Mouse (Mus musculus) heart, embryonic 14.5 days (tissue): ENCODE data around the gene Gnrhr. TPM values are rescaled to one million over a fixed set of nuclear protein-coding genes. Genes with fewer than 3 reads are reported as not detected.
A peak's percentile ranks its signal among the peaks of the same experiment; 100 is the strongest.

Source experiments
- ATAC-seq: fragments of 200-750 bp; cut with Nextera tagmentation; 2 replicates; pipeline ENCODE4 v1.8.0; 2017; ENCODE audit warnings: low read depth, moderate TSS enrichment; ENCODE audit not compliant: insufficient number of reproducible peaks, insufficient read depth, low FRiP score
- H3K27ac ChIP-seq, 2 experiments: fragments of 200-500 bp in 1 of 2; fragments of 300-500 bp in 1 of 2; sonication (generic) in 1 of 2; replicated peaks in 1 of 2; 2 replicates each; pipeline ENCODE4 v1.5.1; 2012 to 2014; ENCODE audit warnings: low read depth in 2 of 2, low read length in 2 of 2, control low read depth in 1 of 2, mild to moderate bottlenecking in 1 of 2, mixed read lengths in 1 of 2; ENCODE audit not compliant: control insufficient read depth in 1 of 2, insufficient read depth in 1 of 2
- H3K27me3 ChIP-seq: fragments of 300-500 bp; sonication (generic); 2 replicates; pipeline ENCODE4 v1.6.1; 2014; ENCODE audit warnings: mild to moderate bottlenecking, low read length, control low read depth; ENCODE audit not compliant: control insufficient read depth, insufficient read depth
- H3K36me3 ChIP-seq: fragments of 300-500 bp; sonication (generic); 2 replicates; pipeline ENCODE4 v1.6.1; 2014; ENCODE audit warnings: mild to moderate bottlenecking, control low read depth, low read length, mixed read lengths; ENCODE audit not compliant: control insufficient read depth, insufficient read depth
- H3K4me1 ChIP-seq, 2 experiments: fragments of 200-500 bp in 1 of 2; fragments of 300-500 bp in 1 of 2; sonication (generic) in 1 of 2; 2 replicates each; pipeline ENCODE4 v1.6.1; 2012 to 2014; ENCODE audit warnings: low read length in 2 of 2, control low read depth in 1 of 2, mixed read lengths in 1 of 2; ENCODE audit not compliant: control insufficient read depth in 2 of 2, insufficient read depth in 2 of 2
- H3K4me2 ChIP-seq: fragments of 300-500 bp; sonication (generic); 2 replicates; pipeline ENCODE4 v1.6.1; 2014; ENCODE audit warnings: mild to moderate bottlenecking, low read length
- H3K4me3 ChIP-seq, 2 experiments: fragments of 200-500 bp in 1 of 2; fragments of 300-500 bp in 1 of 2; sonication (generic) in 1 of 2; 2 replicates each; pipeline ENCODE4 v1.5.1; 2012 to 2014; ENCODE audit warnings: low read length in 2 of 2, mild to moderate bottlenecking in 2 of 2, control low read depth in 1 of 2, low read depth in 1 of 2, moderate library complexity in 1 of 2; ENCODE audit not compliant: control insufficient read depth in 1 of 2, insufficient read depth in 1 of 2
- H3K9ac ChIP-seq: fragments of 300-500 bp; sonication (generic); 2 replicates; pipeline ENCODE4 v1.6.1; 2014; ENCODE audit warnings: mild to moderate bottlenecking, low read length
- H3K9me3 ChIP-seq: fragments of 300-500 bp; sonication (generic); 2 replicates; pipeline ENCODE4 v1.6.1; 2016; ENCODE audit warnings: low read length, control low read depth; ENCODE audit not compliant: control insufficient read depth
- WGBS: fragments of 180-500 bp; shearing (Covaris S2); extraction: QIAGEN DNeasy Blood & Tissue Kit; methylation state at CpG from one replicate; pipeline ENCODE4 v1.1.7; 2014; 5-methylcytosine and 5-hydroxymethylcytosine counted together
- polyA plus RNA-seq: library from polyadenylated mRNA; unstranded; fragments of >200 nt; fragmentation: Nextera tagmentation; extraction: Ambion mirVana; gene quantifications from 2 replicates; pipeline ENCODE4 v1.2.1, GENCODE M21; 2014

Gnrhr gene
- polyA plus RNA-seq, 1 experiment from 2014 or later = not detected

DNA sequence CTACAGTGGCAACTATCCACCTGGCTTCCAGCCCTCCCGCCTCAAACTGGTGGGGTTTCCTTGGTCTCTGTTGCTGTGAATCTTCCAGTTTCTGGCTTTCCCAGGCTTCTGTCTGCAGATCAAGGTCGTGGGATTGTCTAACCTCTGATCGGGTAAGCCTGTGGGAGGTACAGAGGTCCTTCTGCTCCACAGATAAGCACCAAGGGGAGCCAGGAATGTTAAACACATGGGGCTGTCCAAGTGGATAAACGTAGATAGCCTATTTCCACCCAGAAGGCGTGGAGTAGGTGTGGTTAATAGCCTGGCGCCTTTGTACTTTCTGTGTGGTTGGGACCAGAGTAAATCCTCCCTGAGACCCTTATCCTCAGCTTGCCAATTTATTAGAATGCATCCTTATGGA, 10.3 kb downstream of the Gnrhr start:
- Histone ChIP-seq H3K4me3 (no peak overlapping the region), H3K27ac (no peak overlapping the region), H3K9ac (no peak overlapping the region), H3K27me3 (no peaks in the 10 kb centered on the region), H3K4me1 (no peaks in the 10 kb centered on the region), H3K36me3 (no peaks in the 10 kb centered on the region), H3K9me3 (no peaks in the 10 kb centered on the region), H3K4me2 (no peak overlapping the region)
- no peak for ATAC-seq
- WGBS = 49% methylated on average over 6 of the region's 6 CpGs

DNA sequence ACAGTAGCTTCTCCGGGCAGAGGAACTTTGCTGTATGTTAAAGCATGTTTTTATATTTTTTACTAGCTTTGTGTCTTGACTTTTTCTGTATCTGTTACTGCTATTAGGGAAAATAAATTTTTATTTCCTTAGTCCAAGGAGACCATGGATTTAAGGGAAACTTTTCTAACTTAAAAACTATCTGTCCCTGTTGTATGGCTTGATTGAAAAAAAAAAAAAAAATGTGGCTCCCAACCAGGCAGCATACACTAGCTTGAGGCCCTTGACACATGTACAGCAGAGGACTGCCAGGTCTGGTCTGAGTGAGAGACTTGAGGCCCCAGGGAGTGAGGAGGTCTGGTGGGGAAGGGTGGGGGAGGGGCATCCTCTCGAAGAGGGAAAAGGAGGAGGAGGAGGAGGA, 23.9 kb downstream of the Gnrhr start:
- no peak for ATAC-seq
- peaks cover 6% of the 10 kb centered on the region; the same call in 1 of the 2 replicates for H3K36me3 ChIP-seq
- no peak overlapping the region for H3K27ac ChIP-seq
- no peak overlapping the region for H3K4me3 ChIP-seq
- H3K4me1 ChIP-seq = peaks cover 0 to 5% of the 10 kb centered on the region in 2 experiments; a peak in 1 of 4 replicates
- H3K4me2 ChIP-seq = no peak overlapping the region
- no peak overlapping the region for H3K9ac ChIP-seq
- H3K27me3 ChIP-seq = no peaks in the 10 kb centered on the region
- H3K9me3 ChIP-seq = no peaks in the 10 kb centered on the region
- WGBS = 50% methylated on average over 2 of the region's 2 CpGs

- H3K4me3 ChIP-seq = peak within 1 kb of the TSS; percentile 92 to 93
- WGBS = under 1% methylated on average over 45 of the region's 67 CpGs
- H3K9me3 ChIP-seq = no peaks in the 10 kb centered on the region
- H3K4me1 ChIP-seq = peaks cover 0 to 5% of the 10 kb centered on the region in 2 experiments; a peak in 1 of 4 replicates
- peak; percentile 99 for ATAC-seq
- peaks cover 14% of the 10 kb centered on the region for H3K36me3 ChIP-seq
- peak within 1 kb of the TSS; percentile 93 to 94 for H3K27ac ChIP-seq
- peak within 1 kb of the TSS; percentile 94 for H3K4me2 ChIP-seq
- H3K27me3 ChIP-seq = no peaks in the 10 kb centered on the region
- H3K9ac ChIP-seq = peak within 1 kb of the TSS; percentile 87
Observed at GRCm38 (mm10) chr5:86172449-86173161, 25.1 kb downstream of the Gnrhr start, which contains the start of gene Uba6. Gene Uba6, minus strand, starts transcription at chr5:86172803.

DNA sequence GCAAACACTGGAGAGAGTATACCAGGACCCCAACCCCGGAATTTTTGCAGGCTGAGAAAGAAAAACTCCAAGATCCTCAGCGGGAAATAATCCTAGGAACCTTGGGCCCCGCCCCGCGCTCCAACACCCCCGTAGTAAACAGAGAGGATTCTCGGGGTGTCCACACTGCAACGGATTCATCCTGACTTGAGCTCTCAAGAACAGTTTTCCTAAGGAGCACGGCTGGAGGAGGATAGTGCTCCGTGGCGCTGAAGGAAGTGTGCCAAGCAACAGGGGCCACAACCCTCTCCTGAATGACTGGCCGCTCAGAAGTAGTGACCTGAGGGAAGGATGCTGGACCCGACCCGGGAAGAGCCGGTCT, 25.6 kb downstream of the Gnrhr start:
- H3K4me3 ChIP-seq = peak overlapping the region; percentile 92 to 93
- peak overlapping the region; percentile 93 to 94 for H3K27ac ChIP-seq
- WGBS = under 1% methylated on average over 15 of the region's 15 CpGs
- H3K9me3 ChIP-seq = no peaks in the 10 kb centered on the region
- H3K27me3 ChIP-seq = no peaks in the 10 kb centered on the region
- peaks cover 14% of the 10 kb centered on the region for H3K36me3 ChIP-seq
- H3K4me2 ChIP-seq = peak overlapping the region; percentile 94
- H3K4me1 ChIP-seq = peaks cover 0 to 5% of the 10 kb centered on the region in 2 experiments; a peak in 1 of 4 replicates
- no peak for ATAC-seq
- peak overlapping the region; percentile 87 for H3K9ac ChIP-seq

Other genes starting within 250 kb of the Gnrhr start
- gene Cenpc1, start 132.3 kb downstream of the Gnrhr start, polyA plus RNA-seq = 22.1 and 23.5 TPM in 2 replicates
- gene Stap1, start 126.2 kb downstream of the Gnrhr start, polyA plus RNA-seq = 0.12 and 0.23 TPM in 2 replicates
- 11.6 and 12.0 TPM in 2 replicates for gene Uba6, start 25.1 kb downstream of the Gnrhr start, polyA plus RNA-seq
- gene Tmprss11c, start 91.4 kb upstream of the Gnrhr start, polyA plus RNA-seq = not detected in 2 replicates
- not detected in 2 replicates for gene Tmprss11d, start 175.5 kb upstream of the Gnrhr start, polyA plus RNA-seq